Mouse (Mus musculus) kidney, postnatal 14 days (tissue): ENCODE measurements at regions not wholly inside any gene's neighbourhood (a gene's known extent, or its start where the extent isn't known, plus 50 kb on each side); places are given as distances from the start of the nearest gene placed in this dataset.

Source experiments
- DNase-seq: peaks from one replicate; pipeline ENCODE4 v3.0.0; 2022; ENCODE audit warnings: mixed read lengths

DNA sequence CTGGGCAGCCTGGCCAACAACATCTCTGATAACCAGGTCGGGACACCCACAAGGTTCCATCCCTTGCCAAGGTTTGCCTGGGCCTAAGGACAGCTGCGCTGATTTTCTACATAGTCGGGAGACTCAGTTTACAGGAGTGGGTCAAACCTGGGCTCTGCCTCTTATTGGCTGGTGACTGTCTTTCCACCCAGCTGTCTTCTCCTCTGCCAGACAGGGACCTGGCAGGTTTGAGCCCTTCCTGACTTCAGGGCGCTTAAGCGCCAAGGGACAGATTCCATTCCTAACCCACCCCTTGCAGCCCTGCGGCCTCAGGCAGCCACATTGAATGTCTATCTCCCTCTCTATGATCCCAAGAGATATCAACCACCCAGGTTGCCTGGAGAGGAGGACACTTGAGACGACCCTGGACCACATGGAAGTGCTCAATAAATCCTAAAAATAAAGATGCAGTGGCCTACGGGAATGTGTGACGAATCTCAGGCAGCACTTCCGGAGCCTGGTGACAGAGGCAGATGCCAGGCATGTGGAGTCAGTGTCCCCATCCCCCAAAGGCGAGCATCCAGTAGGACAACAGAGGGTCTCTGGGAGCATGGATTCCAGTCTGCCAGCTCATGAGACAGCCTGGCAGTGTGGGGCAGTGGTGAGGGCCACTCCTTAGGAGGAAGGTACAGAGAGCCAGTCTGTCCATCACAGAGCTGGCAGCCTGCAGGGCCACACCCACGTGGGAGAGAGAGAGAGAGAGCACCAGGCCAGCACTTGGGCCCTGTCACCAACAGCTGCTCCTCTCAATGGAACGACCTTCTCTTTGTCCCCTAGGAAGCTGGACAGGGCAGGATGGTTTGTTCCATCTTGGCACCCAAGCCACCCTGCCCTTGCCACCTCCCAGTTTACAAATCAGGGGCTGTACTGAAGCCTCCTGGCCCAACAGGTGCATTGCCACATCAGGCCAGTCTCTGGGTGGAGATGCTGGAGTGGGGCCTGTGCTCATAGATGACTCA lies 63.8 kb upstream of the Slc6a6 start:
- DNase-seq, result no peak

DNA sequence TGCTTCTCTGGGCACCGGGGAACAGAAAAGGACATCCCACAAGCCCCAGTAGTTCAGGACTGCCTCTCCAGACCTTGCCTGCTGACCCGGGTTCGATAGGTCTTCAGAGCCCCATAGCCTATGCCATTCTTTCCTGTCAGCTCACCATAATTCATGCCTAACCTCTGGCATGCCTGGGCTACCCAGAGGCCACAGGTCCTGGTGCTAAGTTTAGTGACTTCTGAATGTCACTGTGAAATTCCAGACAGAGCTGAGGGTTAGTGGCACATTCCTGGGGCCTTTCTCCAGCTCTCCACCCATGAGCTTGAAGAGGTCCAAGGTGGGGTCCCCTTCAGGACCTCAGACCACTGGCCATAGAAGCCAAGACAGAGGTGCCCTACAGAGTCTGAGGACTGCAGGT lies 62.4 kb upstream of the Slc6a6 start:
- DNase-seq, result no peak

DNA sequence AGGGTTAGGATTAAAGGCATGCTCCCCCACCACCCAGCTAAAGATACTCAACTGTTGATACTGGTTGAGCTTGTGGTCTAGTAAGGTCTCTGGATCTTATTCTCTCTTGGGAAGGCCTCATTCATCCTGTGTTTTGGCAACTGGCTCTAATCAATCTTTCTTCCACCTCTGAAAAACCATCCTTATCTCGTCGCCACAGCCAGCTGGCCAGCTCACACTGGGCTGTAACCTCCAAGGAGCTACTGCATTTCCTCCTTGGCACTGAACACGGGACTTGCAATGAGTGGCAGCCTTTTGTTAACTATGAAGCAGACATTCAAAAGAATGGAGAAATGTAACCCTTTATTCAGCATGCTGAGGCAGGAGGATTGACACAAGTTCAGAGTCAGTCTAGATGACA lies 61.4 kb upstream of the Slc6a6 start:
- DNase-seq, result no peak

DNA sequence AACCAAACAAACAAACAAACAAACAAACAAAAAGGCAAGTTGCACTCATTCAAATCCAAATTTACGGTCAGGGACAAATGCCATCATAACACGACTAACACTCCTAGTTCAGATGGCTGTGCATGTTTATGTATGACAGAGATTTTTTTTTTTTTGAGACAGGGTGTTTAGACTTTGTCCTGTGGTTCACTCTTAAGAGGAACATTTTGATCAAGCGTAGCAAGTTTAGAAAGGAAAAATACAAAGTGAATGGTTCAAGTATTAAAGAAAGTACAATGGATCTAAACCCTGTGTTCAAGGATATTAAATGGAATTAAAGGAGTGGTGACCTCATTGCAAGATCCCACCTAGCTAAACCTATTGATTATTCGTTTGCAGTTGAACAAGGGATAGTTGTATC lies 60.2 kb upstream of the Slc6a6 start:
- DNase-seq, result no peak

GRCm38 (mm10) chr6:91629230-91629629 lies 54.6 kb upstream of the Slc6a6 start:
- no peak for DNase-seq

- DNase-seq, result no peak
These were observed 52.6 kb upstream of the Slc6a6 start for GRCm38 (mm10) chr6:91631261-91631660.
